Mouse (Mus musculus): ENCODE data around the gene Ccdc173. TPM values are rescaled to one million over a fixed set of nuclear protein-coding genes. Genes with fewer than 3 reads are reported as not detected.

Gene Ccdc173
- total RNA-seq, 1 experiment from 2014 or later, result 5.5 TPM

Other genes starting within 250 kb of the Ccdc173 start
- not detected in 2 replicates for gene Lrp2, start 203.5 kb downstream of the Ccdc173 start, total RNA-seq (2017)
- 4.2 and 8.4 TPM in 2 replicates for gene Bbs5, start 142.4 kb downstream of the Ccdc173 start, total RNA-seq (2017)
- not detected in 2 replicates for gene Klhl41, start 119.5 kb downstream of the Ccdc173 start, total RNA-seq (2017)
- gene Fastkd1, start 76.1 kb downstream of the Ccdc173 start, total RNA-seq (2017), result 17.8 and 20.9 TPM in 2 replicates
- gene Ppig, start 67.0 kb downstream of the Ccdc173 start, total RNA-seq (2017), result 86.4 and 117 TPM in 2 replicates
- gene Phospho2, start within 50 bp of the Ccdc173 start, total RNA-seq (2017), result 26.0 and 27.5 TPM in 2 replicates
- gene Klhl23, start 32.4 kb upstream of the Ccdc173 start, total RNA-seq (2017), result 18.2 and 28.2 TPM in 2 replicates
- gene Ssb, start 72.0 kb upstream of the Ccdc173 start, total RNA-seq (2017), result 696 and 720 TPM in 2 replicates
- 48.1 and 48.3 TPM in 2 replicates for gene Mettl5, start 96.0 kb upstream of the Ccdc173 start, total RNA-seq (2017)
- 55.6 and 56.1 TPM in 2 replicates for gene Ubr3, start 107.7 kb upstream of the Ccdc173 start, total RNA-seq (2017)
- gene Myo3b, start 249.6 kb upstream of the Ccdc173 start, total RNA-seq (2017), result not detected in 2 replicates

Data from common myeloid progenitor, adult 5-6 weeks (primary cell).